Mouse (Mus musculus) embryonic fibroblast, embryonic 13.5 days (primary cell): ENCODE data around the gene Zfp462.

Experiments
- CTCF ChIP-seq: IDR thresholded peaks from 2 replicates; pipeline ENCODE4 v1.5.1; 2011; ENCODE audit warnings: mild to moderate bottlenecking, control low read depth, low read length, moderate library complexity, borderline replicate concordance; ENCODE audit not compliant: insufficient read depth
- POLR2A ChIP-seq: IDR thresholded peaks from 2 replicates; pipeline ENCODE4 v1.6.1; 2011; ENCODE audit warnings: low read depth, mild to moderate bottlenecking, control low read depth, low read length, moderate library complexity

- TF ChIP-seq POLR2A (no peak), CTCF (no peak)
These were observed 27.2 kb downstream of the Zfp462 start for GRCm38 (mm10) chr4:54972096-54972495.
